Mouse (Mus musculus): ENCODE measurements at regions not wholly inside any gene's neighbourhood (a gene's known extent, or its start where the extent isn't known, plus 50 kb on each side); places are given as distances from the start of the nearest gene placed in this dataset.

DNA sequence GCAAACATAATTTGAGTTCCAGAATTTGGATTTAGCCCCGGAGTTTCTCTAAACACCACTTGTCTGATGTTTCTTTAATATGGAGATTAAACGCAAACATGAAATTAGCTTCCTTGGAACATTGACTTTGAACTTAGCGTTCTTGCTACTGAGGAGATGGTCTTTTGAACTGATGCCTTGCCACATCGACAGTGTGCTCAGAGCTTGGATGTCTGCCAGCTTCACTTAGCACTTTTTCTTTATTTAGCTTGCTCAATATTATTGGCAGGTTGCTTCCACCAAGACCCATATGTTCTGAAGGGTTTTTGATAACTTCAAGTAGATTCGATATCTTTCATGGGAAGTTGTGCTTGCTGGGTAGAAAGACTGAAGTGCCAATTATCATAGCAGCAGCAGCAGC lies 143.5 kb downstream of the Mterf1b start:
- TF ChIP-seq CTCF (conservative IDR thresholded peaks at IDR 0.05; ENCODE audit: insufficient read depth, insufficient read length, low read depth, low read length) = no peak
- TF ChIP-seq POLR2A (IDR thresholded peaks at IDR 0.05; ENCODE audit: low read depth, low read length) = no peak
